ENCODE assay signal across 10 mouse cellular contexts in genomic region chr19:48204476-48204875, GRCm38 (mm10). TPM values are rescaled to one million over a fixed set of nuclear protein-coding genes. Genes with fewer than 3 reads are reported as not detected.
DNase-seq lines count a peak whose midpoint lies in the region; ATAC-seq lines count a peak whose summit lies in the region.
"Had no signal": no experiment of that assay in that cellular context is flagged by ENCODE, and none has a peak within 500 bp of the region (broad histone marks: within the 10 kb centered on the region; RNA-seq: fewer than 3 reads in every experiment).

No protein-coding gene starts in this region.

- H3K27ac ChIP-seq in embryonic facial prominence, embryonic 12.5 days: no peak overlapping the region
- H3K27ac ChIP-seq in hindbrain, embryonic 11.5 days (ENCODE audit: low read depth, low read length): no peak overlapping the region
- peak overlapping the region; percentile 64 for H3K27ac ChIP-seq in midbrain, embryonic 13.5 days

- H3K4me2 ChIP-seq in embryonic facial prominence, embryonic 12.5 days (replicated peaks): peak overlapping the region; percentile 98
- H3K4me2 ChIP-seq in hindbrain, embryonic 11.5 days (replicated peaks; ENCODE audit: low read depth, low read length): peak overlapping the region; percentile 100
- H3K4me2 ChIP-seq in midbrain, embryonic 13.5 days (replicated peaks): peak overlapping the region; percentile 92

- H3K27me3 ChIP-seq in embryonic facial prominence, embryonic 12.5 days: peaks cover 50% of the 10 kb centered on the region
- peaks cover 10% of the 10 kb centered on the region; the same call in 1 of the 2 replicates for H3K27me3 ChIP-seq in hindbrain, embryonic 11.5 days (ENCODE audit: control insufficient read depth, insufficient read depth, low read length)
- H3K27me3 ChIP-seq in midbrain, embryonic 13.5 days: peaks cover 32% of the 10 kb centered on the region

- H3K36me3 ChIP-seq in embryonic facial prominence, embryonic 12.5 days: no peaks in the 10 kb centered on the region
- H3K36me3 ChIP-seq in hindbrain, embryonic 11.5 days (ENCODE audit: control insufficient read depth, insufficient read depth, low read length): no peaks in the 10 kb centered on the region
- no peaks in the 10 kb centered on the region for H3K36me3 ChIP-seq in midbrain, embryonic 13.5 days

- H3K9me3 ChIP-seq in embryonic facial prominence, embryonic 12.5 days: no peaks in the 10 kb centered on the region
- no peaks in the 10 kb centered on the region for H3K9me3 ChIP-seq in hindbrain, embryonic 11.5 days (ENCODE audit: control insufficient read depth, low read length)
- H3K9me3 ChIP-seq in midbrain, embryonic 13.5 days: no peaks in the 10 kb centered on the region; the same call in 1 of the 2 replicates

- WGBS in embryonic facial prominence, embryonic 12.5 days: under 1% methylated on average over 8 of the region's 8 CpGs
- WGBS in hindbrain, embryonic 11.5 days: 1% methylated on average over 8 of the region's 8 CpGs
- WGBS in midbrain, embryonic 13.5 days: 0% methylated on average over 8 of the region's 8 CpGs

- H3K9ac ChIP-seq in embryonic facial prominence, embryonic 12.5 days: no peak overlapping the region; the same call in 1 of the 2 replicates
- H3K9ac ChIP-seq in hindbrain, embryonic 11.5 days (ENCODE audit: low read depth, low read length): no peak overlapping the region; the same call in 1 of the 2 replicates
- H3K9ac ChIP-seq in midbrain, embryonic 13.5 days (replicated peaks): peak overlapping the region; percentile 77

- H3K4me3 ChIP-seq in embryonic facial prominence, embryonic 12.5 days: peak overlapping the region; percentile 50
- peak overlapping the region; percentile 64 for H3K4me3 ChIP-seq in hindbrain, embryonic 11.5 days (ENCODE audit: low read depth, low read length)
- H3K4me3 ChIP-seq in midbrain, embryonic 13.5 days (replicated peaks): peak overlapping the region; percentile 60

- H3K4me1 ChIP-seq in embryonic facial prominence, embryonic 12.5 days: peaks cover 17% of the 10 kb centered on the region; the same call in 1 of the 2 replicates
- H3K4me1 ChIP-seq in hindbrain, embryonic 11.5 days (replicated peaks; ENCODE audit: control insufficient read depth, insufficient read depth, low read length): peaks cover 4% of the 10 kb centered on the region
- peaks cover 41% of the 10 kb centered on the region for H3K4me1 ChIP-seq in midbrain, embryonic 13.5 days (replicated peaks)

- peak; percentile 13 for DNase-seq in layer of hippocampus, adult 11-12 months (ENCODE audit: low spot score)
- DNase-seq in layer of hippocampus, adult 9-11 months: no peak
- no peak for DNase-seq in hindbrain, embryonic 11.5 days (ENCODE audit: low spot score)
- DNase-seq in gastrocnemius, adult 18-20 months (ENCODE audit: low spot score): no peak
- no peak for DNase-seq in adrenal gland, postnatal 4 days (ENCODE audit: low spot score in 2 of 2)
- no peak for DNase-seq in urinary bladder, postnatal 14 days (ENCODE audit: low spot score)

- no peak for ATAC-seq in embryonic facial prominence, embryonic 12.5 days (ENCODE audit: insufficient number of reproducible peaks, insufficient read depth, low FRiP score, low TSS enrichment)
- ATAC-seq in hindbrain, embryonic 11.5 days (ENCODE audit: low FRiP score): no peak
- ATAC-seq in midbrain, embryonic 13.5 days: no peak
- ATAC-seq: Patski had no signal

RNA-seq across cellular contexts. Expression of gene Sorcs3, which starts 1.3 kb away (rescaled TPM):
- polyA plus RNA-seq in embryonic facial prominence, embryonic 12.5 days (2016; fragmentation: Nextera tagmentation; extraction: Ambion mirVana): 1.9 and 2.3 TPM in 2 replicates
- 4.3 and 4.8 TPM in 2 replicates for polyA plus RNA-seq in hindbrain, embryonic 11.5 days (2014; fragmentation: Nextera tagmentation; extraction: Ambion mirVana)
- polyA plus RNA-seq in midbrain, embryonic 13.5 days (2015; fragmentation: Nextera tagmentation; extraction: Ambion mirVana): 11.5 and 11.8 TPM in 2 replicates
- not detected for total RNA-seq in gastrocnemius, adult 18-20 months (2021)
- total RNA-seq in adrenal gland, postnatal 4 days (2021): under 1 TPM; 0.25 to 0.59 TPM
- total RNA-seq: megakaryocyte-erythroid progenitor cell, adult 5-6 weeks had no signal
